Mouse (Mus musculus): ENCODE measurements at regions not wholly inside any gene's neighbourhood (a gene's known extent, or its start where the extent isn't known, plus 50 kb on each side); places are given as distances from the start of the nearest gene placed in this dataset.

DNA sequence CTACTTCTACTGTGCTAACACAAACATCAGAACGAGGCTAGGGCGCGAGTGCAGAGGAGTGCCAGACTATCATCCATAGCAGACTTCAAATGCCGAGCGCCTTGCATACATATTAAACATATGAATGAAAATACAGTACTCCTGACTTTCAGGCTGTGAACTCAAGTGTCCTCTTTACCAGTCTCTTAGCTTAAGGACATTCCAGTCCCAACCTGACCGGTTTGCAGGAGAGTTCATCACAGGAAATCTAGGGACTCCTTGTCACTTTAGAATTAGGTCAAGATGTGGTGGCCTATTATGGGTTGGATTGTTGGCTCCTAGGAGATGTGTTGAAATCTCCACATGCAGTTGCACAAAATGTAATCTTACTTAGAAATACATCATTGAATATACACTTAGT, 150.9 kb upstream of the Rbms1 start:
- H3K4me2 ChIP-seq = no peak overlapping the region
- no peaks in the 10 kb centered on the region for H3K36me3 ChIP-seq
- no peaks in the 10 kb centered on the region for H3K27me3 ChIP-seq (replicated peaks)
- H3K4me3 ChIP-seq (replicated peaks) = no peak overlapping the region
- no peak overlapping the region for H3K9ac ChIP-seq
- ATAC-seq (ENCODE audit: insufficient read depth, low FRiP score, low read depth) = no peak
- H3K9me3 ChIP-seq = no peaks in the 10 kb centered on the region
- 78% methylated on average over 6 of the region's 6 CpGs for WGBS
- H3K4me1 ChIP-seq = no peaks in the 10 kb centered on the region
- no peak overlapping the region for H3K27ac ChIP-seq

DNA sequence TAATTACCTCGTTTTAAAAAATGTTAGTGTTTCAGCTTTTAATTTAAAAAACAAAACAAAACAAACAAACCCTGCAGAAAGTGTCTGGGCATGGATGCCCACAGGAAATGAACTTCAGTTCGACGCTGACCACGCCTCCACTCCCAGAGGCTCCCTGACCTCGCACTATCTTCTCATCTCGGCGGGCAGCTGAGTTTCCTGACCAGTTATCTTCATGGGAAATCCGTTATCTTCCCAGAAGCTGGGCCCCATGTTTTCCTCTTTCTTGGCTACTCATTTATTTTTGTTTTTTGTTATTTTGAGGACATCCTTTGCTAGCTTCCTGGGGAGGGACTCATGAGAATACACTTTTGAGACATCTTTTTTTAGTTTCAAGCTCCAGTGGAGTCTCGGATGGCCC, 147.6 kb upstream of the Rbms1 start:
- Histone ChIP-seq H3K36me3 (no peaks in the 10 kb centered on the region), H3K27ac (no peak overlapping the region), H3K9me3 (no peaks in the 10 kb centered on the region), H3K4me3 (replicated peaks) (no peak overlapping the region), H3K4me1 (no peaks in the 10 kb centered on the region), H3K9ac (no peak overlapping the region), H3K27me3 (replicated peaks) (no peaks in the 10 kb centered on the region), H3K4me2 (no peak overlapping the region)
- no peak for ATAC-seq (ENCODE audit: insufficient read depth, low FRiP score, low read depth)
- 52% methylated on average over 9 of the region's 9 CpGs for WGBS

- Histone ChIP-seq H3K4me2 (no peak overlapping the region), H3K4me1 (no peaks in the 10 kb centered on the region), H3K36me3 (no peaks in the 10 kb centered on the region), H3K27me3 (replicated peaks) (no peaks in the 10 kb centered on the region), H3K9me3 (no peaks in the 10 kb centered on the region), H3K27ac (no peak overlapping the region), H3K9ac (no peak overlapping the region), H3K4me3 (replicated peaks) (no peak overlapping the region)
- 65% methylated on average over 3 of the region's 3 CpGs for WGBS
- ATAC-seq (ENCODE audit: insufficient read depth, low FRiP score, low read depth) = no peak
Measured at GRCm38 (mm10) chr2:61109564-61109963, 146.6 kb upstream of the Rbms1 start.

GRCm38 (mm10) chr2:61105169-61105568, 142.2 kb upstream of the Rbms1 start:
- ATAC-seq (ENCODE audit: insufficient read depth, low FRiP score, low read depth) = no peak
- H3K36me3 ChIP-seq = no peaks in the 10 kb centered on the region
- H3K4me2 ChIP-seq = no peak overlapping the region

DNA sequence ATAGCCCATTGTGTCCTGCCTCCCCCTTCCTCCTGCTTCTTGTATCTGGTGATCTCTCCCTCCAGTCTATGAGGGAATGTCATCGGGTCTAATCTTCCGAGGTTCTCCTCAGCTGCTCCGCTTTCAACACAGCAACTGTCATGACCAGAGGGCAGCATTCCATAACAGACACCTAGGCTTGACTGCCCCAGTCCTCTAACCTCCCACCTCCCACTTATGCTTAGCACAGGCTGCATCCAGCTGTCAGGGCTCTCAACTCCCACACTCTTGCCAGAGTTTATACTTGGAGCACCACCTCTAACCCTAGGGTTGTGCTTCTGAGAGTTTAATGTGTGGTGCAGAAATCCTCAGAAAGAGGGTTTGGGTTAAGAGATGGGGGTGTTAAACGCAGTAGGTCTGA, 137.9 kb upstream of the Rbms1 start:
- no peaks in the 10 kb centered on the region for H3K9me3 ChIP-seq
- H3K9ac ChIP-seq = no peak overlapping the region
- H3K36me3 ChIP-seq = no peaks in the 10 kb centered on the region

More at GRCm38 (mm10) chr2:61105169-61105568, 142.2 kb upstream of the Rbms1 start:
- WGBS = 87% methylated on average over 6 of the region's 6 CpGs
- Histone ChIP-seq H3K4me3 (replicated peaks) (no peak overlapping the region), H3K4me1 (no peaks in the 10 kb centered on the region), H3K27ac (no peak overlapping the region), H3K9ac (no peak overlapping the region), H3K9me3 (no peaks in the 10 kb centered on the region), H3K27me3 (replicated peaks) (no peaks in the 10 kb centered on the region)

GRCm38 (mm10) chr2:61088501-61088900, 125.5 kb upstream of the Rbms1 start:
- ATAC-seq (ENCODE audit: insufficient read depth, low FRiP score, low read depth) = no peak
- Histone ChIP-seq H3K4me3 (replicated peaks) (no peak overlapping the region), H3K36me3 (no peaks in the 10 kb centered on the region), H3K27me3 (replicated peaks) (no peaks in the 10 kb centered on the region), H3K9ac (no peak overlapping the region), H3K9me3 (no peaks in the 10 kb centered on the region), H3K4me1 (no peaks in the 10 kb centered on the region), H3K27ac (no peak overlapping the region), H3K4me2 (no peak overlapping the region)

More for the DNA sequence above, 137.9 kb upstream of the Rbms1 start:
- peak; percentile 22; the same call in 1 of the 2 replicates for ATAC-seq (ENCODE audit: insufficient read depth, low FRiP score, low read depth)
- WGBS = 57% methylated on average over 4 of the region's 4 CpGs
- Histone ChIP-seq H3K4me2 (no peak overlapping the region), H3K4me1 (no peaks in the 10 kb centered on the region), H3K4me3 (replicated peaks) (no peak overlapping the region), H3K27me3 (replicated peaks) (no peaks in the 10 kb centered on the region), H3K27ac (no peak overlapping the region)

DNA sequence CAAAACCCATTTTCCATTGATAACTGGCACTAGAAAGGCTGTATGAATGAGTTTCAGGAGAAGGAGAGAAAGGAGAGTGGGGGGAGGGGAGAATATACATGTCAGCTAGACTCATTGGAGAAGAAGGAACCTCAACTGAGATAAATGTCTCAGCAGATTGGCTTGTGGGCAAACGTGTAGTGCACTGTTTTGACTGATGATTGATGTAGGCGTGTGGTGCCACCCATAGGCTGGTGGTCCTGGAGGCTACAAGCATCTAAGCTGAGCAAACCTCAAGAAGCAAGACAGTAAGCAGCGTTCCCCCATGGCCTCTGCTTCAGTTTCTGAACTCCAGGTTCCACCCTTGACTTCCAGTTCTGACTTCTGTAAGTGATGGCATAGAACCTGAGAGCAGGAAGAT, 121.8 kb upstream of the Rbms1 start:
- H3K4me2 ChIP-seq = no peak overlapping the region
- no peak for ATAC-seq (ENCODE audit: insufficient read depth, low FRiP score, low read depth)
- 53% methylated on average over 3 of the region's 3 CpGs for WGBS
- H3K4me1 ChIP-seq = no peaks in the 10 kb centered on the region
- no peaks in the 10 kb centered on the region for H3K9me3 ChIP-seq
- no peaks in the 10 kb centered on the region for H3K27me3 ChIP-seq (replicated peaks)
- H3K4me3 ChIP-seq (replicated peaks) = no peak overlapping the region
- no peak overlapping the region for H3K9ac ChIP-seq
- no peak overlapping the region for H3K27ac ChIP-seq
- H3K36me3 ChIP-seq = no peaks in the 10 kb centered on the region

DNA sequence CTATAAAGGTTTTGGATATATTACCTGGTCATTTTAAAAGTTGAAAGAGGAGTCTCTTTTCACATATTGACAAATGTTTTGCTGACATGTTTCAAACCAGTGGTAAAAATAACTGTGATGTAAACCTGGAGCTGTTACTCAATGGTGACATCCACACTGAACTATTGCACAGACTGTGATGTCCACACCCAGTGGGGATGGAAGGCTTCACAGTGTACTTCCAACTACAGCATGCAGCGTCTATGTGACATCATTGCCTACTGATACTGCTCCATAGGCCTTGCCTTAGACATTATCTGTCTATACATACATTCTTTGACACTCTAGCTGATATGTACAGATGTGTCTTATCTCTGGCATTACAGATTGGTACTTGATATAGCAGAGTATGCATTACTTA, 120.1 kb upstream of the Rbms1 start:
- 79% methylated on average over 1 of the region's 1 CpGs for WGBS
- no peaks in the 10 kb centered on the region for H3K4me1 ChIP-seq

DNA sequence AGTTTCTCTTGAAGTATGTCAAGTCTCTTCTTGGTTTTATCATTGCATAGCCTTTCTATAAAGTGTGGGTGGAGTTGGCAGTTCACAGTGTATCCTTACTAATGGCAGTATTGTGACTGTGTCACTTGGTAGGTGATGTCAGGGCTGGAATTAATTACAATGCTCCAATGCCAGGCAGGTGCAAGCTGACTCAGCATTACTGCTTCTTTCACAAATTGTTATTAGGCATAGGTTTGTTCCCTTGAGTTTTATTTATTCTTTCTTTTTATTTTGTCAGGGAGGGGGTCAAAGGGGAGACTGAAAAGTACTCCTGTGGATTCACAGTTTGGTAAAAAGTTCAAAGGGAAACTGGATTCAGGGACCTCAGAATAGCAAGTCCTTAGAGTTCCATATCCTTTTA, 119.6 kb upstream of the Rbms1 start:
- Histone ChIP-seq H3K27ac (no peak overlapping the region), H3K4me3 (replicated peaks) (no peak overlapping the region), H3K9ac (no peak overlapping the region), H3K4me1 (no peaks in the 10 kb centered on the region), H3K36me3 (no peaks in the 10 kb centered on the region), H3K4me2 (no peak overlapping the region), H3K27me3 (replicated peaks) (no peaks in the 10 kb centered on the region), H3K9me3 (no peaks in the 10 kb centered on the region)
- no peak for ATAC-seq (ENCODE audit: insufficient read depth, low FRiP score, low read depth)

More for the DNA sequence above, 120.1 kb upstream of the Rbms1 start:
- H3K4me3 ChIP-seq (replicated peaks) = no peak overlapping the region
- no peak for ATAC-seq (ENCODE audit: insufficient read depth, low FRiP score, low read depth)
- no peak overlapping the region for H3K27ac ChIP-seq
- no peaks in the 10 kb centered on the region for H3K36me3 ChIP-seq
- H3K9me3 ChIP-seq = no peaks in the 10 kb centered on the region
- no peaks in the 10 kb centered on the region for H3K27me3 ChIP-seq (replicated peaks)
- no peak overlapping the region for H3K9ac ChIP-seq
- no peak overlapping the region for H3K4me2 ChIP-seq

DNA sequence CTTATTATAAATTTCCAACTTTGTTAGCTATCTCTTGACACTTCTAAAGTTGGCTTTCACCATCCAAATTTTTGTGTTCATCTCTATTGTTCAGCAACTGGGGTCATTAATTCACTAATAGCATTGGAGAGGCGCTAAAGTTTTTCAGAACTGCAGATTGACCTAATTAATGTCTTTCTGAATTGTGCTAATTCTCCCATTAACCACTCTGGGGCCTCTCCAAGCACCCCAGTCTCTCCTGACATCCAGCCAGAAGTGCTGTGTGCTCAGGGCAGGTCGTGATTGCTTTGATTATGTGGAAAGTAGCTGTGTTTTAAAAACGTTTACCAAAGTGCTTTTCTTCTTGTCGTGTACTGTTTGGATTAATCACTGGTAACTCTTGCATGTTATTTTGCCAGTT, 117.0 kb upstream of the Rbms1 start:
- no peak for ATAC-seq (ENCODE audit: insufficient read depth, low FRiP score, low read depth)
- Histone ChIP-seq H3K9me3 (no peaks in the 10 kb centered on the region), H3K9ac (no peak overlapping the region), H3K36me3 (no peaks in the 10 kb centered on the region), H3K27ac (no peak overlapping the region), H3K27me3 (replicated peaks) (no peaks in the 10 kb centered on the region), H3K4me1 (no peaks in the 10 kb centered on the region), H3K4me2 (no peak overlapping the region), H3K4me3 (replicated peaks) (no peak overlapping the region)
- 26% methylated on average over 4 of the region's 4 CpGs for WGBS

GRCm38 (mm10) chr2:61071025-61071424, 108.0 kb upstream of the Rbms1 start:
- H3K9me3 ChIP-seq = no peaks in the 10 kb centered on the region
- H3K9ac ChIP-seq = no peak overlapping the region
- WGBS = 24% methylated on average over 3 of the region's 3 CpGs
- no peak overlapping the region for H3K4me3 ChIP-seq (replicated peaks)
- H3K27me3 ChIP-seq (replicated peaks) = no peaks in the 10 kb centered on the region
- no peaks in the 10 kb centered on the region for H3K36me3 ChIP-seq
- no peak; the same call in 1 of the 2 replicates for ATAC-seq (ENCODE audit: insufficient read depth, low FRiP score, low read depth)
- H3K27ac ChIP-seq = no peak overlapping the region
- H3K4me2 ChIP-seq = no peak overlapping the region
- no peaks in the 10 kb centered on the region for H3K4me1 ChIP-seq

DNA sequence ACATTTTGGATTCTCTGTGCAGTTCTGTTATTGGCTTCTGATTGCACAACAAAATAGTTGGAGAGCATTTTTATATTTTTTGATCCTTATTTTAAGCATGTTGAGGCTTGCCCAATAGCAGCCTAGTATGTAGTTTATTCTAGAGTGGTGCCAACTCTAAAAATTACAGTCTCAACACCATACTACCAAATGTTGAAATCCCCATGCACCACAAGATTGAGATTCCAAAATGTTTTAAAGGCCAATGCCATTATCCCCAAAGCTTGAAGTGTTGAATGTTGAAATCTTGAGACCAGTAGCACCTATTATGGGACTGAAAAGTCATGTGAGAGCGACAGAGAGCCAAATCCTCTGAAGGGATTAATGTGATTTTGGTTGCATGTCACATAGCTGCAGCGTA, 104.9 kb upstream of the Rbms1 start:
- Histone ChIP-seq H3K9ac (no peak overlapping the region), H3K36me3 (no peaks in the 10 kb centered on the region), H3K27me3 (replicated peaks) (no peaks in the 10 kb centered on the region), H3K4me3 (replicated peaks) (no peak overlapping the region), H3K4me1 (no peaks in the 10 kb centered on the region), H3K9me3 (no peaks in the 10 kb centered on the region), H3K4me2 (no peak overlapping the region), H3K27ac (no peak overlapping the region)
- no peak for ATAC-seq (ENCODE audit: insufficient read depth, low FRiP score, low read depth)
- 76% methylated on average over 2 of the region's 2 CpGs for WGBS

DNA sequence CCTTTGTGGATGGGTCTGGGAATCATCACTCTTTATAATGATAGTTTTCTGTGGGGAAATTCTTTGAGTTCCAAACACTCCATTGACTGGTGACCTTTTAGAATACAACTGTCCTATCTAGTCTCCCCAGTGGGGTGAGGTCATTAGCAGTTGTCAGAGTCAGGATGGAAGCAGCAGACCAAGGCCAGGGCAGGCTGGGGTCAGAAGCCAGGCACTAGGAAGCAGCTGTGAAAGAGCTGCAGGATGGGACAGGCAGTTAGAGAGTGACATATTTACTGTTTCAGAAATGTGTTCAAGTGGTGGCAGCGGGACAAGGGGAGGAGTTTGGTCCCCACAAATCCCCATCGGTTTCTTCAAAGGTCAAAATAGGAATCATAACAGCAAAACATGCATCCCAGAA, 99.1 kb upstream of the Rbms1 start:
- no peak overlapping the region for H3K4me3 ChIP-seq (replicated peaks)
- H3K27ac ChIP-seq = no peak overlapping the region
- H3K9ac ChIP-seq = no peak overlapping the region
- WGBS = 38% methylated on average over 2 of the region's 2 CpGs
- ATAC-seq (ENCODE audit: insufficient read depth, low FRiP score, low read depth) = no peak
- no peak overlapping the region for H3K4me2 ChIP-seq
- H3K36me3 ChIP-seq = no peaks in the 10 kb centered on the region
- no peaks in the 10 kb centered on the region for H3K9me3 ChIP-seq
- H3K4me1 ChIP-seq = no peaks in the 10 kb centered on the region
- H3K27me3 ChIP-seq (replicated peaks) = no peaks in the 10 kb centered on the region
